Mouse (Mus musculus): ENCODE data around the gene Asap2.

Gene Asap2

GRCm38 (mm10) chr12:21265501-21265900 is 275.2 kb downstream of the Asap2 start:
- DNase-seq (ENCODE audit: low spot score), result no peak

- DNase-seq (ENCODE audit: low spot score), result peak; percentile 21
Measured at GRCm38 (mm10) chr12:21265946-21266783, 275.9 kb downstream of the Asap2 start.

- no peak for DNase-seq (ENCODE audit: low spot score)
Measured at GRCm38 (mm10) chr12:21266784-21267098, 276.5 kb downstream of the Asap2 start.

- DNase-seq (ENCODE audit: low spot score), result no peak
Measured at GRCm38 (mm10) chr12:21268083-21268616, 277.9 kb downstream of the Asap2 start.

- DNase-seq (ENCODE audit: low spot score), result no peak
Measured at GRCm38 (mm10) chr12:21274446-21274845, 284.2 kb downstream of the Asap2 start.

- no peak for DNase-seq (ENCODE audit: low spot score)
Measured at GRCm38 (mm10) chr12:21277352-21277864, 287.1 kb downstream of the Asap2 start.

GRCm38 (mm10) chr12:21284761-21285441 is 294.6 kb downstream of the Asap2 start, which contains the start of gene Cpsf3:
Gene Cpsf3 (plus strand): TSS chr12:21285391.
- no peak for DNase-seq (ENCODE audit: low spot score)

- DNase-seq (ENCODE audit: low spot score), result no peak
Measured at GRCm38 (mm10) chr12:21285508-21286242, 295.4 kb downstream of the Asap2 start.

GRCm38 (mm10) chr12:21286243-21286622 is 296.0 kb downstream of the Asap2 start, which contains the start of gene Itgb1bp1:
Gene Itgb1bp1 (minus strand): TSS chr12:21286284.
- peak; percentile 99 for DNase-seq (ENCODE audit: low spot score)

- DNase-seq (ENCODE audit: low spot score), result no peak
Measured at GRCm38 (mm10) chr12:21286712-21287650, 296.7 kb downstream of the Asap2 start.

GRCm38 (mm10) chr12:21288716-21289395 is 298.6 kb downstream of the Asap2 start:
- DNase-seq (ENCODE audit: low spot score), result no peak

- DNase-seq (ENCODE audit: low spot score), result no peak
Measured at GRCm38 (mm10) chr12:21289651-21290050, 299.4 kb downstream of the Asap2 start.

GRCm38 (mm10) chr12:21298856-21299255 is 308.6 kb downstream of the Asap2 start:
- no peak for DNase-seq (ENCODE audit: low spot score)

GRCm38 (mm10) chr12:21301324-21301723 is 311.1 kb downstream of the Asap2 start:
- no peak for DNase-seq (ENCODE audit: low spot score)

- no peak for DNase-seq (ENCODE audit: low spot score)
Measured at GRCm38 (mm10) chr12:21301932-21302331, 311.7 kb downstream of the Asap2 start.

GRCm38 (mm10) chr12:21302361-21302783 is 312.1 kb downstream of the Asap2 start:
- no peak for DNase-seq (ENCODE audit: low spot score)

- no peak for DNase-seq (ENCODE audit: low spot score)
Measured at GRCm38 (mm10) chr12:21305741-21306140, 315.5 kb downstream of the Asap2 start.

GRCm38 (mm10) chr12:21306721-21307120 is 316.5 kb downstream of the Asap2 start:
- DNase-seq (ENCODE audit: low spot score), result no peak

- no peak for DNase-seq (ENCODE audit: low spot score)
Measured at GRCm38 (mm10) chr12:21312201-21312600, 321.9 kb downstream of the Asap2 start.

Measured in testis, postnatal 14 days (tissue).